Mouse (Mus musculus) testis, adult 2 months (tissue): ENCODE measurements at regions not wholly inside any gene's neighbourhood (a gene's known extent, or its start where the extent isn't known, plus 50 kb on each side); places are given as distances from the start of the nearest gene placed in this dataset.

ENCODE experiments used
- CTCF ChIP-seq: fragments of 200-500 bp; IDR thresholded peaks from 2 replicates; pipeline ENCODE4 v1.5.1; 2012; ENCODE audit warnings: low read depth, mild to moderate bottlenecking, inconsistent platforms, low read length, moderate library complexity; ENCODE audit not compliant: control insufficient read depth, insufficient read depth, insufficient replicate concordance
- POLR2A ChIP-seq: fragments of 200-500 bp; IDR thresholded peaks from 2 replicates; pipeline ENCODE4 v1.6.1; 2012; ENCODE audit warnings: low read depth, mild to moderate bottlenecking, inconsistent platforms, low read length, moderate library complexity; ENCODE audit not compliant: control insufficient read depth

DNA sequence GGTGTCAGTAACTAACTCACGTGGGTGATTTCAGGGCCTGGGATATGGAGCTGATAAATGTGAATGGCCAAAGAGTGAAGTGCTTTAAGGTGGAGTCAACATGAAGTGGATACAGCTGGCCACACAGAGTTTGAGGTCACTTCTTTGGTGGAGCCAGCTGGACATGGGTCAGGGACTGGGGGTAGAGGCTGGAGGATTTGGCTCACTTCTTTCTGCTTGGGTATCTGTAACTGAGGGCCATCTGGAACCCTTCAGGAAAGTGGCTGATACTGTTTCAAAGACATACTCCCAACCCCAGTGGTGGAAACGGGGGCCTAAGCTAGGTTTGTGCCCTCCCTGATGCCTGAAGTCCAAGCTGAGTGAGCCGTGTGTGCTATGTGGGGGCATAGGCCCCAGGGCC, 90.1 kb upstream of the 1700021F07Rik start:
- TF ChIP-seq CTCF (no peak), POLR2A (no peak)
